Mouse (Mus musculus) myocyte (in vitro differentiated cells): ENCODE measurements at regions not wholly inside any gene's neighbourhood (a gene's known extent, or its start where the extent isn't known, plus 50 kb on each side); places are given as distances from the start of the nearest gene placed in this dataset.

ENCODE experiments used
- H3K27me3 ChIP-seq: one replicate; pipeline ENCODE4 v1.6.1; 2011; ENCODE audit not compliant: control insufficient read depth, insufficient read depth, insufficient read length
- H3K36me3 ChIP-seq: one replicate; pipeline ENCODE4 v1.6.1; 2011; ENCODE audit not compliant: control insufficient read depth, insufficient read depth
- H3K4me2 ChIP-seq: one replicate; pipeline ENCODE4 v1.6.1; 2011; ENCODE audit warnings: low read depth, control low read depth
- H3K4me3 ChIP-seq: one replicate; pipeline ENCODE4 v1.5.1; 2011; ENCODE audit warnings: mild to moderate bottlenecking, control low read depth, moderate library complexity
- H3K79me2 ChIP-seq: one replicate; pipeline ENCODE4 v1.6.1; 2011; ENCODE audit not compliant: control insufficient read depth, insufficient read depth
- H3ac ChIP-seq: one replicate; pipeline ENCODE4 v1.6.1; 2011; ENCODE audit not compliant: control insufficient read depth, insufficient read length
- CEBPB ChIP-seq: IDR thresholded peaks from 2 replicates; pipeline ENCODE4 v1.6.1; 2011; ENCODE audit warnings: mild to moderate bottlenecking, moderate library complexity; ENCODE audit not compliant: poor library complexity, insufficient read depth, severe bottlenecking
- E2F4 ChIP-seq: IDR thresholded peaks from one replicate; pipeline ENCODE4 v1.6.1; 2011; ENCODE audit warnings: mild to moderate bottlenecking, control low read depth, moderate library complexity; ENCODE audit not compliant: insufficient read depth
- MAX ChIP-seq: IDR thresholded peaks from one replicate; pipeline ENCODE4 v1.6.1; 2011; ENCODE audit warnings: low read depth, mild to moderate bottlenecking, control low read depth
- MYOD1 ChIP-seq, 3 experiments: IDR thresholded peaks; one replicate each; pipeline ENCODE4 v1.6.1; 2011; ENCODE audit warnings: control low read depth in 2 of 3, low read depth in 2 of 3, mild to moderate bottlenecking in 2 of 3, moderate library complexity in 1 of 3; ENCODE audit not compliant: insufficient read length in 2 of 3, control insufficient read depth in 1 of 3
- MYOG ChIP-seq, 3 experiments: IDR thresholded peaks; one replicate each; pipeline ENCODE4 v1.6.1; 2011; ENCODE audit warnings: control low read depth in 2 of 3, low read depth in 2 of 3, mild to moderate bottlenecking in 2 of 3; ENCODE audit not compliant: insufficient read length in 2 of 3, control insufficient read depth in 1 of 3, insufficient read depth in 1 of 3
- POLR2A ChIP-seq: IDR thresholded peaks from one replicate; pipeline ENCODE4 v1.6.1; 2011; ENCODE audit warnings: low read depth, mild to moderate bottlenecking, control low read depth, moderate library complexity; ENCODE audit not compliant: insufficient read length
- POLR2AphosphoS2 ChIP-seq: IDR thresholded peaks from one replicate; pipeline ENCODE4 v1.6.1; 2011; ENCODE audit warnings: low read depth, control low read depth; ENCODE audit not compliant: insufficient read length
- REST ChIP-seq: IDR thresholded peaks from one replicate; pipeline ENCODE4 v1.6.1; 2011; ENCODE audit warnings: mild to moderate bottlenecking, control low read depth, moderate library complexity; ENCODE audit not compliant: insufficient read depth, insufficient read length
- SRF ChIP-seq: IDR thresholded peaks from one replicate; pipeline ENCODE4 v1.6.1; 2011; ENCODE audit warnings: low read depth; ENCODE audit not compliant: control insufficient read depth, insufficient read length
- TCF12 ChIP-seq: IDR thresholded peaks from one replicate; pipeline ENCODE4 v1.6.1; 2011; ENCODE audit warnings: mild to moderate bottlenecking, control low read depth; ENCODE audit not compliant: poor library complexity, insufficient read depth, severe bottlenecking
- TCF3 ChIP-seq: IDR thresholded peaks from one replicate; pipeline ENCODE4 v1.6.1; 2011; ENCODE audit warnings: low read depth, control low read depth; ENCODE audit not compliant: insufficient read length
- USF1 ChIP-seq: IDR thresholded peaks from one replicate; pipeline ENCODE4 v1.6.1; 2011; ENCODE audit warnings: low read depth, mild to moderate bottlenecking, control low read depth, moderate library complexity

DNA sequence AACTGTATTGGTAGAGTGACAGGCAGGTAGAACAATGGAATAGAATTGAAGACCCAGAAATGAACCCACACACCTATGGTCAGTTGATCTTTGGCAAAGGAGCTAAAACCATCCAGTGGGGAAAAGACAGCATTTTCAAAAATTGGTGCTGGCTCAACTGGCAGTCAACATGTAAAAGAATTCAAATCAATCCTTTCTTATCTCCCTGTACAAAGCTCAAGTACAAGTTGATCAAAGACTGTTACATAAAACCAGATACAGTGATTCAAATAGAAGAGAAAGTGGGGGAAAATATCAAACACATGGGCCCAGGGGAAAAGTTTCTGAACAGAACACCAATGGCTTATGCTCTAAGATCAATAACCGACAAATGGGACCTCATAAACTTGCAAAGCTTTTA is 200.0 kb upstream of the Tle1 start:
- Histone ChIP-seq H3K27me3 (no peaks in the 10 kb centered on the region), H3K4me3 (no peak overlapping the region), H3K36me3 (no peaks in the 10 kb centered on the region), H3ac (no peak overlapping the region), H3K4me2 (no peak overlapping the region), H3K79me2 (no peaks in the 10 kb centered on the region)
- TF ChIP-seq TCF12 (no peak), SRF (no peak), POLR2AphosphoS2 (no peak), E2F4 (no peak), REST (no peak), CEBPB (no peak), MYOD1 (IDR thresholded peaks at IDR 0.05; ENCODE audit: control insufficient read depth in 1 of 3, insufficient read length in 2 of 3, low read depth in 2 of 3) (no peak), POLR2A (no peak), TCF3 (no peak), MAX (no peak), MYOG (IDR thresholded peaks at IDR 0.05; ENCODE audit: control insufficient read depth in 1 of 3, insufficient read depth in 1 of 3, insufficient read length in 2 of 3, low read depth in 2 of 3) (no peak)

DNA sequence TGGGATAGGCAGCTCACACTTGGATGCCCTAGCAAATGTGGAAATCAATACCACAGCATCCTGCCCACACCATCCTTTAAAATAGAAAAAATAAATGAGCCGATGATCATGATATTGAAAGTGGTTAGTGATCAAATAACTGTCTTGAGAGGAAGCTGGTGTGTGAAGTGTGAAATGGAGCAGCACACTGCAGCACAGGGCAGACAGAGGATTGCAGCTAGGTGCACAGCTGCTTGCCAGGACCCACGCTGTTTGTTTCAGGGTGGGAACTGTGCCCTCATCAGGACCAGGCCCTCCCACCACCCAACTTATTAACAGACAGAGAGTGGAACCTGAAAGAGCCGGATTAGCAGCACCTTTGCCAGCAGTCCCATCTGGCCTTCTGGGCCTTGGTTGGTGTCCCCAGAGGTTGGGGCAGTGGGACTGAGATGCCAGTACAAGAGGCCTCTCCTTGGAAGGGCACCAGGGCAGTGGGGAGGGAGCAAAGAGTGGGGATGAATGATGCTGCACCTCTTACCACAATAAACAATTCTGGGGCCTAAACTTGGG is 191.2 kb upstream of the Tle1 start:
- H3K27me3 ChIP-seq: no peaks in the 10 kb centered on the region
- no peak overlapping the region for H3K4me3 ChIP-seq
- no peak overlapping the region for H3K4me2 ChIP-seq
- no peak overlapping the region for H3ac ChIP-seq
- H3K36me3 ChIP-seq: no peaks in the 10 kb centered on the region
- TF ChIP-seq POLR2A (no peak), MYOD1 (IDR thresholded peaks at IDR 0.05; ENCODE audit: control insufficient read depth in 1 of 3, insufficient read length in 2 of 3, low read depth in 2 of 3) (no peak), CEBPB (no peak), TCF12 (no peak), USF1 (no peak), REST (no peak), TCF3 (no peak), MYOG (IDR thresholded peaks at IDR 0.05; ENCODE audit: control insufficient read depth in 1 of 3, insufficient read depth in 1 of 3, insufficient read length in 2 of 3, low read depth in 2 of 3) (no peak), POLR2AphosphoS2 (no peak), E2F4 (no peak), MAX (no peak), SRF (no peak)
- H3K79me2 ChIP-seq: no peaks in the 10 kb centered on the region

GRCm38 (mm10) chr4:72389811-72390625 is 189.3 kb upstream of the Tle1 start:
- Histone ChIP-seq H3K36me3 (no peaks in the 10 kb centered on the region), H3K27me3 (no peaks in the 10 kb centered on the region), H3K4me3 (no peak overlapping the region), H3K4me2 (no peak overlapping the region), H3ac (no peak overlapping the region), H3K79me2 (no peaks in the 10 kb centered on the region)
- no peak for TF ChIP-seq MAX

- no peaks in the 10 kb centered on the region for H3K79me2 ChIP-seq
- no peaks in the 10 kb centered on the region for H3K36me3 ChIP-seq
- H3K4me2 ChIP-seq: no peak overlapping the region
- TF ChIP-seq MYOG (IDR thresholded peaks at IDR 0.05; ENCODE audit: control insufficient read depth in 1 of 3, insufficient read depth in 1 of 3, insufficient read length in 2 of 3, low read depth in 2 of 3): no peak
- no peak for TF ChIP-seq E2F4
- no peak for TF ChIP-seq MYOD1 (IDR thresholded peaks at IDR 0.05; ENCODE audit: control insufficient read depth in 1 of 3, insufficient read length in 2 of 3, low read depth in 2 of 3)
- TF ChIP-seq TCF3: no peak
- no peak for TF ChIP-seq MAX
- TF ChIP-seq TCF12: no peak
- no peak for TF ChIP-seq POLR2AphosphoS2
- no peak for TF ChIP-seq POLR2A
- TF ChIP-seq SRF: no peak
- no peak for TF ChIP-seq REST
- TF ChIP-seq USF1: no peak
- no peak for TF ChIP-seq CEBPB
- H3K4me3 ChIP-seq: no peak overlapping the region
- H3ac ChIP-seq: no peak overlapping the region
- no peaks in the 10 kb centered on the region for H3K27me3 ChIP-seq
Measured at GRCm38 (mm10) chr4:72384901-72385264, 184.2 kb upstream of the Tle1 start.
